Mouse (Mus musculus): ENCODE data around the gene Colec11.
A peak's percentile ranks its signal among the peaks of the same experiment; 100 is the strongest.

Gene Colec11

DNA sequence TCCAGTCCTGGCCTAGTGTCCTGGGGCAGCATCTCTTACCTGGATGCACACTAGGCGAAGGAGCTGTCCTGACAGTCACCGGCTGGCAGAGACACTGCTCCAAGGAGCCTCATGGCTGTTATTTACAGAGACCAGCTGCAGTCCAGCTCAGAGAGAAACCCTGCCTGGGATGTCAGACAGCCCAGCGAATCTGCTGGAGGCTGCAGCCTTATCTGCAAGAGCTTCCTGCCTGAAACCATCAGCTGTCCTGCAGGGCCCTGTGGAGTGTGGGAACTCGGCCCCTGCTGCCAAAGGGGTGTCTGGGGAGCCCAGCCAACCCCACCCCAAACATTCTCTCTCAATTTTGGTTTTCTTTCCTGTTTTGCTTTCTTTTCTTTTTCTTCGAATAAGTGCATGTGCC lies at the start of gene Colec11:
TSS of gene Colec11 (minus strand) at position 183 of the 400 bp plus-strand sequence.
- DNase-seq (ENCODE audit: extremely low read depth, low read depth, low spot score): no peak

- no peak for DNase-seq (ENCODE audit: extremely low read depth, low read depth, low spot score)
Observed at GRCm38 (mm10) chr12:28667287-28667686, 44.1 kb upstream of the Colec11 start.

DNA sequence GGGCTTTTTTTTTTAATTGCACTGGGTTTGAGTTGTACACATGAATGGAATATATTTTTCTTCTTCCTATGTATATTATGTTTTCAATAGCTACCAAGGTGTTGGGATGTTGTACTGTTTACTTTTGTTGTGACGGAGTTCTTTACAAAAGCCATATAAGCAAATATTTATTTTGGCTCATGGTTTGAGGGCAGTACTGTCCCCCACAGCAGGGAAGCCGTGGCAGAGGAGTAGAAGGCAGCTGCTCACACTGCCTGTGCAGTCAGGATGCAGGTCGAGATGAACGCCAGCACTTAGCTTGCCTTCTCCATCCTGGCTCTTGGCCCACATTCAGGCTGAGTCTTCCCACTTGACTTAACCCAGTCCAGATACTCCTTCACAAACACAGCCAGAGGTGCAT lies 43.6 kb upstream of the Colec11 start:
- DNase-seq (ENCODE audit: extremely low read depth, low read depth, low spot score): no peak

- no peak for DNase-seq (ENCODE audit: extremely low read depth, low read depth, low spot score)
Observed at GRCm38 (mm10) chr12:28662628-28663027, 39.5 kb upstream of the Colec11 start.

DNA sequence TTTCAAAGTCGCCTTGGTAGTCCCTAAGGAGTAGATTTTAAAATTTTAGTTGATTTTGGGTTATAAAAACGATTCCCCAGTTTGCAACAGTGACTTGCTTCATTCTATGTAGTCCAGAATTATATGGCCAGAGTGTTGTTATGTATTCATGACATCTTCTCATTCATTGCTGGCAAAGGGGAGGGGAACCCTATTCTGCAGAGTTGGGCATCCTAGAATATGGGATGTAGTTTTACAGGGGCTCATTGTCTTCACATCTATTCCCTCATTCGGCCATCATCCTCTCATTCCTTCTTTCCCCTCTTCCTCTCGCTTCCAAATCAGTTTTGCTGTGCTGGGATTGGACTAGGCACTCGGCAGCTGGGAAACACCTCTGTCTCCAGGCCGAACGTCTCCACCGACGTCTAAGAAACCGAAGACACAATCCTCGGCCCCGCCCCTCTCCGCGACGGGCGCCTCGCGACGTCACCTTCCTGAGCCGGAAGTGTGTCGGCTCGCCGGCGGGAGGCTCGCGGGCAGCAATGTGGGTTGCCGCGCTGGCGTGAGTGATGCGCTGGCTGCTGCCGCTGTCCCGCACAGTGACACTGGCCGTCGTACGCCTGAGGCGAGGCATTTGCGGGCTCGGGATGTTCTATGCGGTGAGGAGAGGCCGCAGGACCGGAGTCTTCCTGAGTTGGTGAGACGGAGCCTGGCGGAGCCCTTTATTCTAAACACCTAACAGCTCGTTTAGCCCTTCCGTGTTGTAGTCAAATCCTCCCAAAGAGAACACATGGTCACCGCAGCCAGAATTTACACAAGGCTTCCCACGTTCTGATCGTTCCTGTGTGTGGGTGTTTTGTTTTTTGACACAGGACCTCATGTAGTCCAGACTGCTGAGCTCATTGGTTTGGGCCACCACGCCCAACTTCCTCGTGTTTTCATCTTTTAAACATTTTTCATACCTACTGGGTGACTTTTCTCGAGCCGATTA lies 26.2 kb upstream of the Colec11 start, which contains the start of gene Rnaseh1:
TSS of gene Rnaseh1 (plus strand) at position 462 of the 970 bp plus-strand sequence.
- no peak for DNase-seq (ENCODE audit: extremely low read depth, low read depth, low spot score)

GRCm38 (mm10) chr12:28638778-28639177 lies 15.6 kb upstream of the Colec11 start:
- DNase-seq (ENCODE audit: extremely low read depth, low read depth, low spot score): no peak

DNA sequence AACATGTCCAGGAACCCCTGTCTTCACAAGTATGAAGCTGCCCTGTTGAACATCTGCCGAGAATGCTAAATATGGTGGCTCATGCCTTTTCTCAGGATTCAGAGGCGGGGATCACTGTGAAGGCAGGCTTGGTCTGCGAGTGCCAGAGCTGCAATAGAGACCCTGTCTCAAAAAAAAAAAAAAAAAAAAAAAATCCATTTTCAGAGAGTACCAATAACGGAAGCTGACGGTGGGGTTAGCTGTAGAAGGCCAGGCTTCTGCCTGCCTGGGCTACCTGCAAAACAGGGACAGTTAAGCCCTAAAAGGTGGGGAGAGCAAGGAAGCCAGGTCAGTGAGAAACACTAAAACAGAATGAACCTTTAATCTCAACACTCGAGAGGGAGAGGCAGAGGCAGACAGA lies 13.4 kb upstream of the Colec11 start:
- DNase-seq (ENCODE audit: extremely low read depth, low read depth, low spot score): no peak

- peak; percentile 67 for DNase-seq (ENCODE audit: extremely low read depth, low read depth, low spot score)
Observed at GRCm38 (mm10) chr12:28635535-28636476, 12.6 kb upstream of the Colec11 start, which contains the start of gene Rps7. TSS of gene Rps7 (minus strand) at chr12:28635953.

GRCm38 (mm10) chr12:28635058-28635534 lies 11.9 kb upstream of the Colec11 start:
- no peak for DNase-seq (ENCODE audit: extremely low read depth, low read depth, low spot score)

DNA sequence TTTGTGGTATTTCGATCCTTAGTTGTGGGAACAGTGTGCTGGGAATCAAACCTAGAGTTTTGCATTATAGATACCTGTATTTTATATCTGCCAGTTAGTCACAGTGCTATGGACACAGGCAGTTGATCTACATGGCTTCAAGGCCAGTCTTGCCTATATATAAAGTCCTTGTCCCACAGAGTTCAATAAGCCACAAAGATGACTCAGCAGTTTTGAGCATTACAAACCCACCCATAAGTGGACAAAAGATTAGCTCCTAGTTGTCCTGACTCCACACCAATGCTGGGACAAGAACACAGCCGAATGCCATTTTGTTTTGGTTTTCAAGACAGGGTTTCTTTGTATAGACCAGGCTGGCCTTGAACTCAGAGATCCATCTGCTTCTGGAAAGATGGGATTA lies 5.3 kb upstream of the Colec11 start:
- no peak for DNase-seq (ENCODE audit: extremely low read depth, low read depth, low spot score)

- no peak for DNase-seq (ENCODE audit: extremely low read depth, low read depth, low spot score)
Observed at GRCm38 (mm10) chr12:28627092-28627491, 3.9 kb upstream of the Colec11 start.

GRCm38 (mm10) chr12:28625407-28625806 lies 2.2 kb upstream of the Colec11 start:
- DNase-seq (ENCODE audit: extremely low read depth, low read depth, low spot score): no peak

GRCm38 (mm10) chr12:28624251-28624650 lies 1.1 kb upstream of the Colec11 start:
- peak; percentile 19 for DNase-seq (ENCODE audit: extremely low read depth, low read depth, low spot score)

DNA sequence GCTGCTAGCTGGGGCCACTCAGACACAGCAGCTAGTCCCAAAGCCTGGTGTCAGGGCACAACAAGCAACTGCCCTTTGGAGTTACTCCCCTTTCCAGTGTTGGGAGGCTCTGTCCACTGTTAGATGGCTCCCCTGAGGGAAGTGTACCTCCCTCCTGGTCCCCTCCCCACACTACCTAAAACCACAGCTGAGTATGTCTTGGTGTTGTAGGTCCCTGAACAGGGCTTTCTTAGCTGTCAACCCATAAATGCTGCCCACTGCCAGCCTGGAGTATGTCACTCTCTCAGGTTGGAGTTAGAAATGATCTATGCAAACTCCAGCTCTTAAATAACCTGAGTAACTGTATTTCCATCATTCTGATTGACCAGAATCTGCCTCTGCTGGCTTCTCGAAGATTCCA lies 536 bp downstream of the Colec11 start:
- DNase-seq (ENCODE audit: extremely low read depth, low read depth, low spot score): no peak

DNA sequence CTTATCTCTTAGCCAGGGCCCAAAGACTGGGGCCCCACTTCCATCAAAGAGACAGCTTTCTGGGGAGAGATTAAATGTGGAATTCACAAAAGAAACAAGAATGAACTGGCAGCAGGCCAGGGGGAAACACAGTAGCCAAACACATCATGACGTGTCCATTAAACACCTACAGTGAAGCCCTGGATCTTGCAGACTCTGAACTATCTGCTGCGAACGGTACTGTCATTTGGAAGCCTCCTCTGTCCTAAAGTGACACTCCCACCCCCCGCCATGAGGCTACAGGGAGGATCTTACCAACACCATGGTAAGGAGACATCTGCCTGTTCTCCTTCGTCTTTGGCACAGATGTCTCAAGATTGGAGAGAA lies 1.0 kb downstream of the Colec11 start:
- no peak for DNase-seq (ENCODE audit: extremely low read depth, low read depth, low spot score)

- DNase-seq (ENCODE audit: extremely low read depth, low read depth, low spot score): no peak
Observed at GRCm38 (mm10) chr12:28621451-28622166, 1.6 kb downstream of the Colec11 start.

DNA sequence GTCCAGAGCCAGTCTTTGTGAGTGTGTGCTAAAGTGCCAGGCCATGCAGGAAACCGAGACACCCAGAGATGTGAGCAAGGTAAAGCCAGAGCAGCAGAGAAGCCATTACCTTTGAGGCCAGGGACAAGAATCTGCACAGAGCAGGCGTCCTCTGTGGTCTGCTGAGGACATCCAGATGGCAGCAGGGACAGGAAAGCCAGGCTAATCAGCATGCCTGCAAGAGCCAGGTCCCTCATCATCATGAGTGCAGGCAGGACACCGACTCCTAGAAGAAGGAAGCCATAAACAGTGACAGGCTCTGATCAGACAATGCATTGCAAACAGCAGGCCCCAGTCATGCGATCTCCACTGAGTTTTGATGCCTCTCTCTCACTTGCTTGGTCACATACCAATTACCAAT lies 5.9 kb downstream of the Colec11 start:
- DNase-seq (ENCODE audit: extremely low read depth, low read depth, low spot score): no peak

DNA sequence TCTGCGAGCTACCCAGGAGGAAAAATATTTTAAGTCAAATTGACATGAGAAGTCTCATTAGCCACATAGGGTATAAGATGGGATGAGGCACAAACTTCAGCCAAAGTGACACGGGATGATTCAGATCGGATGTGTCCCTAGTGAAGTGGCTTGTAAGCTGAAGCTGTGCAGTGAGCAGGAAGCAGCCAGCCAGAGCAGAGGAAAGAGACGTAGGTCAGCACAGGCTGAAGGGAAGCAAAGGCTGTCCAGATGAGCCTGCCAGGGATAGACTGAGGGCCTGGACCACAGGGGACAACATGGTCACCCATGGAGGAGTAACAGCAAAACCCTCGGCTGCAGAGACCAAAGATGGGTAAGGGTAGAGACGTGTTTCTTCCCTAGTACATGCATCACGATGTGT lies 8.8 kb downstream of the Colec11 start:
- DNase-seq (ENCODE audit: extremely low read depth, low read depth, low spot score): no peak

GRCm38 (mm10) chr12:28612391-28612790 lies 10.8 kb downstream of the Colec11 start:
- DNase-seq (ENCODE audit: extremely low read depth, low read depth, low spot score): no peak

DNA sequence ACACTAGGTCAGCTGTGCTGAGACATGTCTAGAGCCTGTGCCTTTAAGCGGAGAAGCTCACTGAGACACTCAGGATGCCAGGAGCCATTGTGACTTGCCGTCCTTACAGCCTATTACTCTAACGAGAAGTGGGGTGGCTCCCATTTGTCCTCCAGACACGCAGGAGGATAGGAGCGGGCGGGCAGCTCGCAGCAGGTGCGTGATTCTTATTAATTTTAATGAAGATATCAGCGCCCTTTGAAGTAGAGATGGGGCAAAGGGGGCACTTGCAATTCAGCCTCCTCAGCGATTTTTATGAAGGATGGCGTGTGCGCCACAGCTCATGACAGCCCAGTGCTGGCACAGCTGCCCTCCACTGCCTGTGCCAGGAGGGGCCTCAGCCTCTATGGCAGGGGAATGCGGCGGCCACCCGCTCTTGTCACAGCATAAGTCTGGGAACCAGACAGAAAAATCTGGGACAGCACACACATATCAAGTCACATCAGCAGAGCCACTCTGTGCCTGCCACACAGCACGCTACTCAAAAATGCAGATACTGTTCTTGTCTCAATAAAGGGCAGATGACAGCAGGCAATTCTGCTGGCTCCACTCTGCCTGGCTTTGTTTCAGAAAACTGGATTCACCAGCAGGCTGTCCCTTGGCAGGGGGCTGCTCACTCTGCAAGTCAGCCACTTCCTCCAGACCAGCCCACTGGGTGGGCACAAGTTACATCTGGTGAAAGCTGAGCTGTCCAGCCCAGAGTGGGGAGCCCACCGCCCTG lies 15.5 kb downstream of the Colec11 start:
- DNase-seq (ENCODE audit: extremely low read depth, low read depth, low spot score): no peak
